Mouse (Mus musculus) spleen, adult 2 months (tissue): ENCODE data around the gene Selp.

Experiments used
- CTCF ChIP-seq: fragments of 200-500 bp; IDR thresholded peaks from 2 replicates; pipeline ENCODE4 v1.5.1; 2011; ENCODE audit warnings: mild to moderate bottlenecking, inconsistent platforms; ENCODE audit not compliant: insufficient read depth, insufficient read length, insufficient replicate concordance; ENCODE audit errors: extremely low read depth
- POLR2A ChIP-seq: fragments of 200-500 bp; IDR thresholded peaks from 2 replicates; pipeline ENCODE4 v1.6.1; 2011; ENCODE audit warnings: low read depth, low read length, inconsistent platforms

DNA sequence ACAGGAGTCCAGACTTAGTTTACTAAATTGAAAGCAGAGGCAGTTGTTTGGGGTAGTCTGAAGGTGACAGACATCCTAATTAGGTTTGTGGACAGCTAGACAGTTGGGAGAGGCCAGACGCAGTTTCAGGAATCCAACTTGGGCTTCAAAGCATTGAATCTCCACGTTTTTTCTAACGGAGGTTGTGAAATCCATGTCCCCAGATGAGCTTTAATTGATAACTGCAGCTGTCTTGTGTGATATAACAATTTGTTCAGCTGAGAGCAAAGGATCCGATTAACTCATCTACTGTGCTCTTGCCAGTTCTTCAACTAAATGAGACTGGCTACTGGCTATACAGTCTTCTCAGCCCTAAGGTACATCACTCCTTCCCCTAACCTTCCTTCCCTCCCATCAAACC is 43.5 kb downstream of the Selp start:
- no peak for TF ChIP-seq POLR2A
- no peak for TF ChIP-seq CTCF
